Mouse (Mus musculus) neural tube, embryonic 15.5 days (tissue): ENCODE measurements around the gene Pakap. TPM values are rescaled to one million over a fixed set of nuclear protein-coding genes. Genes with fewer than 3 reads are reported as not detected.

ENCODE experiments used
- ATAC-seq: fragments of 200-750 bp; cut with Nextera tagmentation; 2 replicates; pipeline ENCODE4 v1.8.0; 2017; ENCODE audit warnings: mild to moderate bottlenecking, moderate TSS enrichment, moderate library complexity; ENCODE audit not compliant: low FRiP score
- H3K27ac ChIP-seq: fragments of 300-500 bp; sonication (generic); replicated peaks from 2 replicates; pipeline ENCODE4 v1.5.1; 2015; ENCODE audit warnings: mild to moderate bottlenecking, inconsistent platforms
- H3K27me3 ChIP-seq: fragments of 300-500 bp; sonication (generic); replicated peaks from 2 replicates; pipeline ENCODE4 v1.6.1; 2015; ENCODE audit warnings: inconsistent platforms
- H3K36me3 ChIP-seq: fragments of 300-500 bp; sonication (generic); 2 replicates; pipeline ENCODE4 v1.6.1; 2015; ENCODE audit warnings: inconsistent platforms
- H3K4me1 ChIP-seq: fragments of 300-500 bp; sonication (generic); 2 replicates; pipeline ENCODE4 v1.6.1; 2015; ENCODE audit warnings: inconsistent platforms
- H3K4me2 ChIP-seq: fragments of 300-500 bp; sonication (generic); 2 replicates; pipeline ENCODE4 v1.6.1; 2015; ENCODE audit warnings: inconsistent platforms, mild to moderate bottlenecking, moderate library complexity
- H3K4me3 ChIP-seq: fragments of 300-500 bp; sonication (generic); replicated peaks from 2 replicates; pipeline ENCODE4 v1.5.1; 2015; ENCODE audit warnings: mild to moderate bottlenecking, inconsistent platforms
- H3K9ac ChIP-seq: fragments of 300-500 bp; sonication (generic); replicated peaks from 2 replicates; pipeline ENCODE4 v1.6.1; 2015; ENCODE audit warnings: mild to moderate bottlenecking, inconsistent platforms
- H3K9me3 ChIP-seq: fragments of 300-500 bp; sonication (generic); replicated peaks from 2 replicates; pipeline ENCODE4 v1.6.1; 2016; ENCODE audit warnings: inconsistent platforms
- WGBS: fragments of 180-500 bp; shearing (Covaris S2); methylation state at CpG from one replicate; pipeline ENCODE4 v1.1.7; 2015; ENCODE audit warnings: mixed read lengths; 5-methylcytosine and 5-hydroxymethylcytosine counted together
- polyA plus RNA-seq: library from polyadenylated mRNA; unstranded; fragments of >200 nt; fragmentation: Nextera tagmentation; extraction: Ambion mirVana; gene quantifications from 2 replicates; pipeline ENCODE4 v1.2.1, GENCODE M21; 2015

Pakap gene
- polyA plus RNA-seq, 1 experiment from 2014 or later, result 10.4 TPM

DNA sequence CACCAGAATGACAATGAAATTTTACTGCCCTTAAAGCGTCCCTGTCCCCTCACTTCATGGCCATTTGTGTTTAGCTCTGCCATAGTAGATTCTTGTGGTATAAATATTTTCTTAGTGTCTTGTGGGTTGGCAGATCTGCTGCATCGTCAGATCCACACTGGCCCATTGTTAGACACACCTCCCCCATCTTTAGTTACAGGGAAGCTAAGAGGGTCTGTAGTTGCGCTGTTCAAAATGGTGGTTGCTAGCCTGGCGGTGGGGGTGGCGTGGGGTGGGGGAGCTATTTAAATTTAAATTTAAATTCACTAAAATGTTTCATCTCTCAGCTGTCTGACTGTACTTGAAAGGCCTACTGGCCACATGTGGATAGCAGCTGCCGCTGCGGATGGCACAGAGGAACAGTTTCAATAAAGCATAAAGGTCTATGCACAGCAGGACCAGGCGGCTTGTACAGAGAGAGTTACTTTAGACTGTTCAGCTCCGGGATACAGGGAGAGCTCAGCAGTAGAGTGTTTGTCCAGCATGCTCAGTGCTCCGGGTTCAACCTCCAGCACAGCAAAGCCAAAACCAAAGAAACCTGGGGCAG is 324.1 kb downstream of the Pakap start:
- 46% methylated on average over 10 of the region's 10 CpGs for WGBS
- ATAC-seq, result peak; percentile 52
- H3K4me3 ChIP-seq, result no peak overlapping the region
- H3K4me1 ChIP-seq, result peaks cover 13% of the 10 kb centered on the region
- H3K4me2 ChIP-seq, result no peak overlapping the region
- no peaks in the 10 kb centered on the region for H3K9me3 ChIP-seq
- peak overlapping the region; percentile 37; the same call in 1 of the 2 replicates for H3K27ac ChIP-seq
- H3K36me3 ChIP-seq, result no peaks in the 10 kb centered on the region
- no peaks in the 10 kb centered on the region for H3K27me3 ChIP-seq
- H3K9ac ChIP-seq, result no peak overlapping the region

DNA sequence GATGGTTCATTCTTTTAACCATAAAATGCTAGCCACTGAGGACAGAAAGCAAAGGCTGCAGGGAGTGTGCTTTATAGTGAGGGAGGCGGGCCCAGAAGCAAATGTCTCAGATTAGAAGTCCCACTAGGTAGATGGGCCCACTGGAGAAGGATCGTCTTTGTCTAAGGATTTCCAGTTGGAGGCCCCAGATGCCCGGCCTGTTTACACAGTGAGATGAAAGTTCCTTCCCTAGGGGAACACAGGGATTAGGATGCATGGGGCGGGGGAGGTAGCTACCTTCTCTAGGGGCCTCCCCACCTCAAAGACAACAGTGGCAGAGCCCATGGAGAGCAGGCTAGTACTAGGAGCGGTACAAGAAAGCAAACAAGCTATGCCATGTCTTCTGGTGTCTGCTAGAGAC is 327.2 kb downstream of the Pakap start:
- Histone ChIP-seq H3K4me2 (no peak overlapping the region), H3K27me3 (no peaks in the 10 kb centered on the region), H3K9ac (no peak overlapping the region), H3K4me1 (peaks cover 13% of the 10 kb centered on the region), H3K9me3 (no peaks in the 10 kb centered on the region), H3K4me3 (no peak overlapping the region), H3K36me3 (no peaks in the 10 kb centered on the region), H3K27ac (no peak overlapping the region)
- ATAC-seq, result no peak
- WGBS, result 52% methylated on average over 5 of the region's 5 CpGs

DNA sequence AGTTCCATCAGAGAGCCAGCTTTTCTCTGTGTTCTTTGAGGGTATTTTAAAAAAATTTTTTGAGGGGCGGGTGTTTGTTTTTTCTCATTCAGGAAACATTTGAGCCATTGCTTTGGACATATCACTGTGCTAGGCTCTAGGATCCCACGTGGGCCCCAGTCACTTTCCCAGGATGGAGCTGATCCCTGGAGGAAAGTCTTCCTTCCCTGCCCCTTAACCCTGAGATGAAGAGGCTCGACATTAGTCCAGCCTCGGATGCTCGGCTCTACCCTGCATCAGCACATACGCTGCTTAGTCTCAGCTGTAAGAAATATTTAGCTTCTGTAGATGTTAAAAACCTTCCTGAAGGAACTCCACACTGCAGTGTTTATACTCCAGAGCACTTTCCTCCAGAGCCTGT is 327.9 kb downstream of the Pakap start:
- H3K9ac ChIP-seq, result no peak overlapping the region
- ATAC-seq, result no peak
- WGBS, result 74% methylated on average over 6 of the region's 6 CpGs

DNA sequence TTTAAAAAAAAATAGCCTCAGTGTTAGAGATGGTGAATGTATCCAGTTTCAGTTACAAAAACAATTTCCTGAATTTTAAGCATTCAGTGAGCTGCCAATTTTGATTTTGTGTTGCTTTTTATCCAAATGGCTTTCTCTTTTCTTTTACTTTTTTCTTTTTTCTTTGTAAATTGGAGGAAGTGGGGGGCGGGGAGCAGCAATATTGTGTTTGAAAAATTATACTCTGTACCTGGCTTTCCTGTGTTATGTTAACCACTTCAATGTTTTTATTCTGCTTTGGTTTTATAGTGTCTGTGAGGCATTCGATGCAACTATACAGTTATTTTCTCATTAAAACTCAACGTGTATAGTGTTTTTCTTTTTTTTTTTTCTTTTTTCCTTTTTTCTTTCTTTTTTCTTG is 328.7 kb downstream of the Pakap start:
- Histone ChIP-seq H3K27me3 (no peaks in the 10 kb centered on the region), H3K4me1 (peaks cover 10% of the 10 kb centered on the region), H3K4me3 (no peak overlapping the region), H3K4me2 (no peak overlapping the region), H3K36me3 (no peaks in the 10 kb centered on the region), H3K9me3 (no peaks in the 10 kb centered on the region), H3K9ac (no peak overlapping the region), H3K27ac (no peak overlapping the region)
- ATAC-seq, result no peak
- 84% methylated on average over 3 of the region's 3 CpGs for WGBS

More for the DNA sequence above, 327.9 kb downstream of the Pakap start:
- no peak overlapping the region for H3K4me2 ChIP-seq
- H3K9me3 ChIP-seq, result no peaks in the 10 kb centered on the region
- no peak overlapping the region for H3K4me3 ChIP-seq
- no peak overlapping the region for H3K27ac ChIP-seq
- H3K27me3 ChIP-seq, result no peaks in the 10 kb centered on the region
- no peaks in the 10 kb centered on the region for H3K36me3 ChIP-seq
- peaks cover 13% of the 10 kb centered on the region for H3K4me1 ChIP-seq

DNA sequence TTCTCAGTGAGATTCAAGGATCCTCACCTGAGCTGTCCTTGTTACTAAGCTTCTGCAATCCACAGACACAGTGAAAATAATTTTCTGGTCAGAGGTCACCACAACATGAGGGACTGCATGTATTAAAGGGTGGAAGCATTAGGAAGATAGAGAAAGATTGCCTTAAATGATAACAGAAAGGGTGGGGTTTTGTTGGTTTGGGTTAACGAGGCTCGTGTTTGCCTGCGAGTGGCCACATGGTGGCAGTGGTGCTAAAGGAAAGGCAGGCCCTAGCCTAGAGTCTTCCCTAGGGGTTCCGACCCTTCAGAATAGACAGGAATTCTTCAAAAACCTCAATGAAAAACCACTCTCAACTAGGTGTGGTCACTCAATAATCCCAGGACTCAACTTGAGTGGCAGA is 333.2 kb downstream of the Pakap start:
- no peaks in the 10 kb centered on the region for H3K9me3 ChIP-seq
- H3K4me2 ChIP-seq, result no peak overlapping the region
- peaks cover 4% of the 10 kb centered on the region; the same call in 1 of the 2 replicates for H3K4me1 ChIP-seq
- H3K4me3 ChIP-seq, result no peak overlapping the region
- ATAC-seq, result peak; percentile 30; the same call in 1 of the 2 replicates
- H3K27ac ChIP-seq, result no peak overlapping the region
- no peaks in the 10 kb centered on the region for H3K27me3 ChIP-seq
- H3K9ac ChIP-seq, result no peak overlapping the region
- 6% methylated on average over 4 of the region's 4 CpGs for WGBS
- no peaks in the 10 kb centered on the region for H3K36me3 ChIP-seq

DNA sequence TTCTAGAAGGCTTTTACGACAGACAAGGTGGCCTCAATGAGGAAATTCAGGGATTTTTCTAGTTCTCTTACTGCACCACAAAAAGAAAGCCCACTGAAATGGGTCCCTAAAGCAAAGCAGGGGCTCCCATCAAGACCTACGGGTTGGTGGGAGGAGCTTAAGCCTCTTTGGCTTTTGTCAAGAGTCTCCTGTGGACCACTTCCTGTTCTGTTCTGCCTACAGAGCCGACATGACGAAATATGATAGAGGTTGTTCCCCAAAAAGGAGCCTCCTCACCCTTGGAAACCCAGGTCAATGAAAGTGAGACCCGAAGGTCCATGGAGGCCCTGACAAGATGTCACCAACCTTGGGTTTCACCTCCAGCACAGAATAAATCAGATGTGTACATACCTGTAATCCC is 334.6 kb downstream of the Pakap start:
- no peaks in the 10 kb centered on the region for H3K27me3 ChIP-seq
- no peaks in the 10 kb centered on the region for H3K9me3 ChIP-seq
- H3K4me3 ChIP-seq, result no peak overlapping the region
- H3K4me2 ChIP-seq, result no peak overlapping the region
- 87% methylated on average over 5 of the region's 5 CpGs for WGBS
- peaks cover 4% of the 10 kb centered on the region; the same call in 1 of the 2 replicates for H3K4me1 ChIP-seq
- no peaks in the 10 kb centered on the region for H3K36me3 ChIP-seq
- H3K9ac ChIP-seq, result no peak overlapping the region
- no peak overlapping the region for H3K27ac ChIP-seq
- no peak for ATAC-seq

DNA sequence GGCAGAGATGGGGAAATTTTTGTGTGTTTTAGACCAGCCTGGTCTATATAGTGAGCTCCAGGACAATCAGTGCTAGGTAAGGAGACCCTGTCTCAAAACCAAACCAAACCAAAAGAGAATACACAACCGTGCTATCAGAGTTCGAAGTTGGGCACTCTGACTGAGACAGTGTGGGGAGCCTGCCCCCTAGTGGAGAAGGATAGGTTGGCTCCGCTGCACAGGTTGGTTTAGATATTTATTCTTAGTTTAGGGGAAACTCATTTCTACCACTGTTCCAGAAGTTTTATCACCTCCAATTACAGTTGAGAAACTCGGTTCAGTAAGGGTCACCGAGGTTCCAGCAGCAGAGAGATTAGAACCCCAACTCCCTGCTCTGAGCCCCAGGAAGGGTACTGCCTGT is 336.2 kb downstream of the Pakap start:
- WGBS, result 11% methylated on average over 5 of the region's 5 CpGs
- no peak overlapping the region for H3K4me2 ChIP-seq
- no peaks in the 10 kb centered on the region for H3K9me3 ChIP-seq
- H3K9ac ChIP-seq, result no peak overlapping the region
- H3K27ac ChIP-seq, result no peak overlapping the region
- no peaks in the 10 kb centered on the region for H3K27me3 ChIP-seq
- ATAC-seq, result peak; percentile 75
- no peak overlapping the region for H3K4me3 ChIP-seq
- no peaks in the 10 kb centered on the region for H3K36me3 ChIP-seq
- H3K4me1 ChIP-seq, result peaks cover 4% of the 10 kb centered on the region; the same call in 1 of the 2 replicates

DNA sequence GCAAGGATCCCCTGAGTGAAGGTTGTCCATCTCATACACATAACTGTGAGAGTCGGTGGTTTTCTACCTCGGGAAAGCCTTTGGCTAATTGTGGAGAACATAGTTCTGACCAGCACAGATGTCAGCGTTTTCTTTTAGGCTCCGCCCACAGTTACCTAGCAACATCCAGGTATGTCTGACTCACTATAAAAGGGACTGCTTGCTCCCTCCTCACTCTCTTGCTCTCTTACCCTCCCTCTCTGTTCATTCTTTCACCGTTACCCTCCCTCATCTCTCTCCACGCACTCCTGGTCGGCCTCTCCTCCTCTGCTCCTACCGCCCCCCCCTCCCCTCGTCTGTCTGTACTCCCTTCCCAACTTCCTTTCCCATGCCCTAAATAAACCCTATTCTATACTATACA is 336.7 kb downstream of the Pakap start:
- no peak overlapping the region for H3K4me2 ChIP-seq
- ATAC-seq, result peak; percentile 56; the same call in 1 of the 2 replicates

DNA sequence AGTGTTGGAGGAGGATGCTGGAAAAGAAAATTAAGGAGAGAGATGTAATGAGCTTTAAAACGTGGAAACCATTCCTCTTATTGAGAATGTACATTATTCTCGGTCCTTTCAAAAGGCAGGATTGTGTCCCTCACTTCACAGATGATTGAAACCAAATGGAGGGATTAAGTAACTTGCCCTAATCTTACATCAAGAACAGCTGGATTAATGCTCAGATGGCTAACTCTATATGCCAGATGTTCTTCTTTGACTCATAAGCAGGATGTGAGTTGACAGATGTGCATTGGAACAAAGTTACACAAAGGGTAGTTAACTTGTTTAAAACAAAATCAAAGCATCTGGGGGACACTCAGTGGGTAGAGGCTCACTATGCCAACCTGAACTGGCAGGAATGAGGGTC is 338.7 kb downstream of the Pakap start:
- no peak overlapping the region for H3K27ac ChIP-seq
- no peaks in the 10 kb centered on the region for H3K9me3 ChIP-seq
- no peak overlapping the region for H3K9ac ChIP-seq
- no peak overlapping the region for H3K4me2 ChIP-seq
- H3K27me3 ChIP-seq, result no peaks in the 10 kb centered on the region
- ATAC-seq, result no peak
- no peak overlapping the region for H3K4me3 ChIP-seq
- WGBS, result 67% methylated on average over 2 of the region's 2 CpGs
- H3K4me1 ChIP-seq, result peaks cover 4% of the 10 kb centered on the region; the same call in 1 of the 2 replicates
- no peaks in the 10 kb centered on the region for H3K36me3 ChIP-seq

More for the DNA sequence above, 336.7 kb downstream of the Pakap start:
- Histone ChIP-seq H3K27me3 (no peaks in the 10 kb centered on the region), H3K4me3 (no peak overlapping the region), H3K4me1 (peaks cover 4% of the 10 kb centered on the region; the same call in 1 of the 2 replicates), H3K27ac (no peak overlapping the region), H3K9me3 (no peaks in the 10 kb centered on the region), H3K9ac (no peak overlapping the region), H3K36me3 (no peaks in the 10 kb centered on the region)
- WGBS, result 23% methylated on average over 9 of the region's 9 CpGs

DNA sequence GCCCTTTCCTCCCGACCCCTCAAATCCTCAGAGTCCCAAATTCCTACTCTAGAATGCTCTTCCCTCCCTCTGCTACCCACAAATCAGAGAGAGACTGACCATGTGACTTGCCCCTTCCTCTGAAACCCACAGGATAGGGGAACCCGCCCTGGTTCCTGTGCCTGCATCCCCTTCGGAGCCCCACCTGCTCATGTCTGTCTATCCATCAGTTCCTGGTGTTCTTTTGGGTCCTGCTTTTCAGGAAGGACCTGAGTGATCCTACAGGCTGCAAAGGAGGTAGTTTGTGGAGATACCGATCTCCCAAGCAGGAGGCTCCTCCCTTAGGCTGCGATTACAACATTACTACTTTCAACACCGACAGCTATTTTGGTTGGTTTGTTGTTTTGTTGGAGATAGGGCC is 340.9 kb downstream of the Pakap start:
- peaks cover 4% of the 10 kb centered on the region; the same call in 1 of the 2 replicates for H3K4me1 ChIP-seq
- H3K9ac ChIP-seq, result no peak overlapping the region
- H3K36me3 ChIP-seq, result no peaks in the 10 kb centered on the region
- H3K9me3 ChIP-seq, result no peaks in the 10 kb centered on the region
- 85% methylated on average over 6 of the region's 6 CpGs for WGBS
- no peaks in the 10 kb centered on the region for H3K27me3 ChIP-seq
- H3K27ac ChIP-seq, result no peak overlapping the region
- H3K4me2 ChIP-seq, result no peak overlapping the region
- no peak for ATAC-seq
- H3K4me3 ChIP-seq, result no peak overlapping the region

DNA sequence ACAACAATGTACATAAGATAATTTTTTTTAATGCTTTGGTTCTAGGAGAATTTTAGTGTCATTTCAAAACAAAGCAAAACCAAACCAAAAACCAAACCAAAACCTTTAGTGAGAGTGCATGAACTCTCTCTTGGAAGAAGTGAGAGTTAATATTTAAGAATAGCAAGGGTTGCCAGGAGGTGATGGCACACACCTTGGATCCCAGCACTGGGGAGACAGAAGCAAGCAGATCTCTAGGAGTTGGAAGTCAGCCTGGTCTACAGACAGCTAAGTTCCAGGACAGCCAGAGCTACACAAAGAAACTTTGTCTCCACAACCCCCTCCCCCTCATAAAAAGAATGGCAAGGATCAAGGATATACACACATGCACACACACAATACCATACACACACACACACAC is 345.0 kb downstream of the Pakap start:
- Histone ChIP-seq H3K9me3 (no peaks in the 10 kb centered on the region), H3K27ac (no peak overlapping the region), H3K4me3 (no peak overlapping the region), H3K36me3 (no peaks in the 10 kb centered on the region), H3K9ac (no peak overlapping the region), H3K4me2 (no peak overlapping the region), H3K27me3 (no peaks in the 10 kb centered on the region), H3K4me1 (peaks cover 2% of the 10 kb centered on the region; the same call in 1 of the 2 replicates)
- no peak for ATAC-seq

DNA sequence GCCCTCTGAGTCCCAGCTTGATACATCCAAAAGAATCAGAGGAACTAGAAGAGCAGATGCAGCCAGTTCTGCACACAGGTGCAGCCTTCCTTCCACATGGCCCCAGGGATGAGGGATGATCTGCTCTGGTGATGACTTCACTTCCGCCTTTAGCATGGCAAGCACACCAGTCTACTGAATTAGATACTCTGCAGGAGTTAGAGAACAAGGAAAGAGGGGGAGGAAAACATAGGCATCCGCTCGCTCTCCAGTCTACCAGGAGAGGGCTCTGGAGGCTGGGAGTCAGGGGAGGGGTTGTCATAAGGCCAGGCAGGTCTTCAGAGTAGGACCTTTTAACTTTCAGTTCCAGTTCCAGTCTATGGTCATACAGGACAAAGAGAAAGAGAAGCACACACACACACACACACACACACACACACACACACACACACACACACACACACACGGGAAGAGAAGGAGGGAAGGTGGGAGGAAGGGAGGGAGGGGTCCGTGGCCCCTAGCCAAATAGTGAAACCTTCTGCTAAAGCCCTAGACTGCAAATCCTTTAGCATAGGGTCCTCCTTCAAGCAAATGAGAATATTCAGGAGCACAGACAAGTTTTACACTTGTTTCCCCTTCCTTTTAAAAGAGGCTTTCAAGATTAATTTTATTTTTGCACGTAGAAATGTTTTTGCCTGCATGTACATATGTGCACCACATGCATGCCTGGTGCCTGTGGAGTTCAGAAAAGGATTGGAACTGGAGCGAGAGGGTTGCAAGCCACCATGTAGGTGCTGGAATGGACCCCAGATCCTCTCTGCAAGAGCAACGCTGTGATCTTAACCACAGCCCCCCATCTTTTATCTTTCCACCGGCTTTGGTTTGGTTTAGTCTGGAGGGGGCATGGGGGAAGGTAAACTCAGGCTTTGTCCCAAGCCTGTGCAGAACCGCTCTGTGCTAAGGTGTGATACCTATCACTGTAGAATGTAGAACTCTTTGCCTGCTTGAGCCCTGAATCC is 346.5 kb downstream of the Pakap start:
- no peak for ATAC-seq

More for the DNA sequence above, 346.5 kb downstream of the Pakap start:
- Histone ChIP-seq H3K27me3 (no peaks in the 10 kb centered on the region), H3K9me3 (no peaks in the 10 kb centered on the region), H3K27ac (no peak overlapping the region), H3K4me3 (no peak overlapping the region), H3K4me1 (peaks cover 2% of the 10 kb centered on the region; the same call in 1 of the 2 replicates), H3K9ac (no peak overlapping the region), H3K4me2 (no peak overlapping the region), H3K36me3 (no peaks in the 10 kb centered on the region)
- WGBS, result 78% methylated on average over 10 of the region's 10 CpGs
